Mouse (Mus musculus): ENCODE results near the gene Dis3.

- TF ChIP-seq GATA1 (IDR thresholded peaks at IDR 0.05; ENCODE audit: borderline replicate concordance, low read length), result no peak
- TF ChIP-seq FLI1 (IDR thresholded peaks at IDR 0.05; ENCODE audit: low read length), result no peak
These were observed 36.2 kb upstream of the Dis3 start for GRCm38 (mm10) chr14:99135761-99136160.

Measured in megakaryocyte, embryonic 14.5 days (primary cell).